Mouse (Mus musculus): ENCODE data around the gene Col5a1. TPM values are rescaled to one million over a fixed set of nuclear protein-coding genes. Genes with fewer than 3 reads are reported as not detected.

Gene Col5a1
- total and polyA plus RNA-seq, 3 experiments = 0.30 to 1.8 (median 1.0) TPM

DNA sequence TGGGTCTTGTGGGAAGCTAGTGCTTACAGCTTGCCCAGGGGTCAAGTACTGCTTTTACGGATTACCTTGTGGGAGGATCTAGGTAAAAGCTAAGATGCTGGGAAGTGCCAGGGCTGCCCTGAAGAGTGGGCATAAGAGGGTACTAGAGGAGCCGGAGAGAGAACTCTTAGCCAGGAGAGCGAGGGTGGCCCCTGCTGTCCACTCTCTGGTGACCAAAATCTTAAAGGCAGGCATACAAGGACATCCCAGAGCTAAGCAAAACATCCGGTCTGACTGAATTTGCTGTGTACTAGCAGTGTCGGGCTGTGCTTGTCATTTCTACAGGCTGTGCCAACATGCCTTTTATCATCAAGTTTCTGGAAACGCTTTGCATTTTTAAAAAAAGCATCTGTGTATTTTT is 44.9 kb downstream of the Col5a1 start:
- Histone ChIP-seq H3K27me3 (ENCODE audit: insufficient read depth, low read length) (peaks cover 32% of the 10 kb centered on the region), H3K4me3 (ENCODE audit: low read depth, low read length) (no peak overlapping the region), H3K4me1 (ENCODE audit: insufficient read depth, low read depth, low read length) (peaks cover 13% of the 10 kb centered on the region), H3K36me3 (replicated peaks) (no peaks in the 10 kb centered on the region), H3K9me3 (replicated peaks) (no peaks in the 10 kb centered on the region)
- DNase-seq (ENCODE audit: low spot score) (no peak), ATAC-seq (ENCODE audit: extremely low read depth, insufficient number of reproducible peaks, low FRiP score, poor library complexity, severe bottlenecking) (no peak)
- TF ChIP-seq GATA2 (IDR thresholded peaks at IDR 0.05; ENCODE audit: borderline replicate concordance, low read depth, low read length) (no peak), CTCF (IDR thresholded peaks at IDR 0.05; ENCODE audit: low read depth, low read length) (no peak)

DNA sequence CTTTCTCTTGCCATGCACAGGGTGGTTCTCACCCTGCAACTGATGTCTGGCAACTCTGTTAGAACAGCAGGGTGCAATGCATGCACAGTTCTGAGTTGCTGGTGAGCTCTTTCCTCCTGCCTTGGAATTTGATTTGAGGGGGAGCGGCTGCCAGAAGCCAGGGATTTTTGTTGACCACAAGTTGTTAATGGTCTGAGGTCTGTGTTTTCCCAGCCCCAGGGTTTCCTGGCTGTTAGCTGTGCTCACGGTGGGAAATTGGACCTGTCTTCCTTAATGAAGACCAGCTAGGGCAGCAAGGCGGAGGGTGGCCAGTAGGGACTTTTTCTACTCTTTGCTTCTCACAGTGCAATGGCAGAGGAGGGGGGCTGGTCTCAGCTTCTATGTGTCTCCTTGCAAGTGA is 45.7 kb downstream of the Col5a1 start:
- Histone ChIP-seq H3K4me1 (ENCODE audit: insufficient read depth, low read depth, low read length) (peaks cover 12% of the 10 kb centered on the region), H3K36me3 (replicated peaks) (no peaks in the 10 kb centered on the region), H3K4me3 (ENCODE audit: low read depth, low read length) (no peak overlapping the region), H3K9me3 (replicated peaks) (no peaks in the 10 kb centered on the region), H3K27me3 (ENCODE audit: insufficient read depth, low read length) (peaks cover 40% of the 10 kb centered on the region)
- ATAC-seq (ENCODE audit: extremely low read depth, insufficient number of reproducible peaks, low FRiP score, poor library complexity, severe bottlenecking) = no peak
- no peak for DNase-seq (ENCODE audit: low spot score)
- TF ChIP-seq POLR2AphosphoS5 (IDR thresholded peaks at IDR 0.05; ENCODE audit: insufficient replicate concordance, low read depth, low read length) (no peak), GATA2 (IDR thresholded peaks at IDR 0.05; ENCODE audit: borderline replicate concordance, low read depth, low read length) (no peak), TAL1 (conservative IDR thresholded peaks at IDR 0.05; ENCODE audit: low read depth, low read length) (no peak), GATA1 (IDR thresholded peaks at IDR 0.05; ENCODE audit: borderline replicate concordance, low read length) (no peak), CTCF (IDR thresholded peaks at IDR 0.05; ENCODE audit: low read depth, low read length) (no peak)

DNA sequence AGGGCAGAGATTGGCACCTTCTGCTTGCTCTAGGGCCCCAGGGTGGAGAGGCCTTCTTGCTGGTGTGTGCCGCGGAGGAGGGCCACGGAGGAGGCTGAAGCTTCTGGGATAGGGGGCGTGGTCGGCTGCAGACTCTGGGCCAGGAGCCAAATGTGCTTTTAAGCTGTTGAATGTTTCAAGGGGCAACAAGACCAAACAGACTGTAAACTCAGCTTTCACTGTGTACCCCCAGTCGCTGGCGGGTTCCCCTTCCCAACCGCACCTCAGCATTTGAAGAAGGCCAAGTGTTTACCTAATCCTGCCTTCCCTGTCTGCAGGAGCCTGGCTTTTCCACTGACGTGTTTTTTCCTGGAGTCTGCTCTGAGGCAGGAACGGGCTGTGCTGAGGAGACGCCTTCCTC is 48.0 kb downstream of the Col5a1 start:
- no peaks in the 10 kb centered on the region for H3K36me3 ChIP-seq (replicated peaks)
- DNase-seq (ENCODE audit: low spot score) = no peak

DNA sequence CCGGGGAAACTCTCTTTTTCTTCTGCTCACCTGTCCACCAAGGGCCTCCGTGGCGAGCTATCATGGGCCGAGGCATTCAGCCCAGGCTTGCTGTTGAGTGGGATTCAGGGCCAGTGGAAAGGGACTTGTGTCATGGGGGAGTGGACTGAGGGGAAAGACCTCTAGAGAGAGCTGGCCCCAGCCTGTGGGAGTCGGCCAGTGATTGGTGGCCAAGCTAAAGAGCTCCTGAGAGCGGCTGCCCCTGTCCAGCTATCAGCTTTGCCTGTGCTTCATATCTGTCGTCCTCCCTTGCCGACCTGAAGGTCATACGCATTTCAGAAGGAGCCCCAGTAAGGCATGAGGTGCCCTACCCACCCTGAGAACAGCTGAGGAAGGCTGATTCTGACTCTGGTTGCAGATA is 48.6 kb downstream of the Col5a1 start:
- Histone ChIP-seq H3K4me3 (ENCODE audit: low read depth, low read length) (no peak overlapping the region), H3K36me3 (replicated peaks) (no peaks in the 10 kb centered on the region), H3K9me3 (replicated peaks) (no peaks in the 10 kb centered on the region), H3K27me3 (ENCODE audit: insufficient read depth, low read length) (peaks cover 55% of the 10 kb centered on the region), H3K4me1 (ENCODE audit: insufficient read depth, low read depth, low read length) (peaks cover 2% of the 10 kb centered on the region; the same call in 1 of the 2 replicates)
- ATAC-seq (ENCODE audit: extremely low read depth, insufficient number of reproducible peaks, low FRiP score, poor library complexity, severe bottlenecking) (no peak), DNase-seq (ENCODE audit: low spot score) (no peak)
- TF ChIP-seq TAL1 (conservative IDR thresholded peaks at IDR 0.05; ENCODE audit: low read depth, low read length) (no peak), POLR2AphosphoS5 (IDR thresholded peaks at IDR 0.05; ENCODE audit: insufficient replicate concordance, low read depth, low read length) (no peak), GATA1 (IDR thresholded peaks at IDR 0.05; ENCODE audit: borderline replicate concordance, low read length) (no peak), GATA2 (IDR thresholded peaks at IDR 0.05; ENCODE audit: borderline replicate concordance, low read depth, low read length) (no peak), CTCF (IDR thresholded peaks at IDR 0.05; ENCODE audit: low read depth, low read length) (no peak)

More for the DNA sequence above, 48.0 kb downstream of the Col5a1 start:
- no peak overlapping the region for H3K4me3 ChIP-seq (ENCODE audit: low read depth, low read length)
- H3K27me3 ChIP-seq (ENCODE audit: insufficient read depth, low read length) = peaks cover 50% of the 10 kb centered on the region
- H3K4me1 ChIP-seq (ENCODE audit: insufficient read depth, low read depth, low read length) = peaks cover 2% of the 10 kb centered on the region; the same call in 1 of the 2 replicates
- no peak for TF ChIP-seq POLR2AphosphoS5 (IDR thresholded peaks at IDR 0.05; ENCODE audit: insufficient replicate concordance, low read depth, low read length)
- TF ChIP-seq TAL1 (conservative IDR thresholded peaks at IDR 0.05; ENCODE audit: low read depth, low read length) = no peak
- no peak for TF ChIP-seq GATA1 (IDR thresholded peaks at IDR 0.05; ENCODE audit: borderline replicate concordance, low read length)
- TF ChIP-seq CTCF (IDR thresholded peaks at IDR 0.05; ENCODE audit: low read depth, low read length) = no peak
- TF ChIP-seq GATA2 (IDR thresholded peaks at IDR 0.05; ENCODE audit: borderline replicate concordance, low read depth, low read length) = no peak
- no peaks in the 10 kb centered on the region for H3K9me3 ChIP-seq (replicated peaks)
- ATAC-seq (ENCODE audit: extremely low read depth, insufficient number of reproducible peaks, low FRiP score, poor library complexity, severe bottlenecking) = no peak

DNA sequence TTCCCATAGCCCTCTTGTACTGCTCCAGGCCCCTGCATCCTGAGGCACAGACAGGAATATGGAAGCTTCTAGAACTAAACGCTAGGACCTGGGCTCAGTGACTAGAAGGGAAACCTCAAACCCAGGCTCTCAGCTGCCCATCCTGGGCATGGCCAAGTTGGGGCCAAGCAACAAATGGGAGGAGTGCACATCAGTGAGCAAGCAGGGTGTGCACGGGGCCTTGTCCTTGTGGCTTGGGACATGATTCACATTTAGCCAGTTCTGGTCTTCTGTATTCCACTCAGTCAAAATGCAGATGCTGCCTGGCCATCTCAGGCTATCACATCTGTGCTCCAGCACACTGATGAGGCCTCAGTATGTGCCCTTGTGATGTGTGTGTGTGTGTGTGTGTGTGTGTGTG is 49.2 kb downstream of the Col5a1 start:
- no peaks in the 10 kb centered on the region for H3K9me3 ChIP-seq (replicated peaks)
- DNase-seq (ENCODE audit: low spot score) = no peak
- no peak overlapping the region for H3K4me3 ChIP-seq (ENCODE audit: low read depth, low read length)
- ATAC-seq (ENCODE audit: extremely low read depth, insufficient number of reproducible peaks, low FRiP score, poor library complexity, severe bottlenecking) = no peak
- no peaks in the 10 kb centered on the region for H3K36me3 ChIP-seq (replicated peaks)
- TF ChIP-seq CTCF (IDR thresholded peaks at IDR 0.05; ENCODE audit: low read depth, low read length) = no peak
- no peak for TF ChIP-seq GATA1 (IDR thresholded peaks at IDR 0.05; ENCODE audit: borderline replicate concordance, low read length)
- no peak for TF ChIP-seq GATA2 (IDR thresholded peaks at IDR 0.05; ENCODE audit: borderline replicate concordance, low read depth, low read length)
- TF ChIP-seq POLR2AphosphoS5 (IDR thresholded peaks at IDR 0.05; ENCODE audit: insufficient replicate concordance, low read depth, low read length) = no peak
- TF ChIP-seq TAL1 (conservative IDR thresholded peaks at IDR 0.05; ENCODE audit: low read depth, low read length) = no peak
- H3K4me1 ChIP-seq (ENCODE audit: insufficient read depth, low read depth, low read length) = peaks cover under 1% of the 10 kb centered on the region; the same call in 1 of the 2 replicates
- H3K27me3 ChIP-seq (ENCODE audit: insufficient read depth, low read length) = peaks cover 60% of the 10 kb centered on the region

DNA sequence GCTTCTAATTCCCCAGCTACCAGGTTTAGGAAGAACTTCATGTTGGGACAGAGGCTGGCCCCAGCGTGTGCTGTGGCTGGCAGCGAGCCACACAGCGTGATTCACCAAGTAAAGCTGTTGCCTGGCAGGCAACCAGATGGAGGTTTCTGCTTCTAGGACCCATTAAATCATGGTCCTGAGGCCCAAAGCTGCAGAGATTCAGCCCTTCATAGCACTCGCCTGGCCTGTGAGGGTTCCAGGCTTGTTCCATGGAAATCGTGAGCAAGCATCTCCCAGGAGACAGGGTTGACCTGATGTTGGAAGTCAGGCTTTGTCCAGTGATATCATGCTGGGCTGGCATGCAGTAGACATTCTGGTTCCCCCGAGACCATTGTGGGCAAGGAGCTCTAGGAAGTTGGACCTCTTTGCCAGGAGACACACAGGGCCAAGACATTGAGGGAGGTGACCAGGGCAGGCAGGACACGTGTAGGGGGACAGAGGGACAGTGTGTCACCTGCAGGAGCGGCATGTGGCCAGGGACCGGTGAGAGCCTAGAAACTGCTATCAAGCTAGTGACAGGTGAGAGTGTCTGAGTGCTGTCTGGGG is 50.5 kb downstream of the Col5a1 start:
- ATAC-seq (ENCODE audit: extremely low read depth, insufficient number of reproducible peaks, low FRiP score, poor library complexity, severe bottlenecking) = no peak
- no peak for TF ChIP-seq CTCF (IDR thresholded peaks at IDR 0.05; ENCODE audit: low read depth, low read length)
- TF ChIP-seq TAL1 (conservative IDR thresholded peaks at IDR 0.05; ENCODE audit: low read depth, low read length) = no peak
- TF ChIP-seq GATA2 (IDR thresholded peaks at IDR 0.05; ENCODE audit: borderline replicate concordance, low read depth, low read length) = no peak
- no peak for TF ChIP-seq GATA1 (IDR thresholded peaks at IDR 0.05; ENCODE audit: borderline replicate concordance, low read length)
- no peak for TF ChIP-seq POLR2AphosphoS5 (IDR thresholded peaks at IDR 0.05; ENCODE audit: insufficient replicate concordance, low read depth, low read length)
- H3K9me3 ChIP-seq (replicated peaks) = no peaks in the 10 kb centered on the region
- DNase-seq (ENCODE audit: low spot score) = no peak
- no peaks in the 10 kb centered on the region for H3K36me3 ChIP-seq (replicated peaks)
- H3K27me3 ChIP-seq (ENCODE audit: insufficient read depth, low read length) = peaks cover 62% of the 10 kb centered on the region
- no peaks in the 10 kb centered on the region for H3K4me1 ChIP-seq (ENCODE audit: insufficient read depth, low read depth, low read length)
- no peak overlapping the region for H3K4me3 ChIP-seq (ENCODE audit: low read depth, low read length)
